Mouse (Mus musculus) thymus, adult 2 months (tissue): ENCODE results near the gene Gm266. TPM values are rescaled to one million over a fixed set of nuclear protein-coding genes. Genes with fewer than 3 reads are reported as not detected.
A peak's percentile ranks its signal among the peaks of the same experiment; 100 is the strongest.

Source experiments
- DNase-seq: peaks from one replicate; pipeline ENCODE4 v3.0.0; 2021
- H3K27ac ChIP-seq: fragments of 200-500 bp; 2 replicates; pipeline ENCODE4 v1.5.1; 2012; ENCODE audit warnings: low read length, control low read depth; ENCODE audit not compliant: control insufficient read depth, insufficient read depth
- H3K27me3 ChIP-seq: fragments of 200-500 bp; 2 replicates; pipeline ENCODE4 v1.6.1; 2012; ENCODE audit warnings: mild to moderate bottlenecking, low read length, moderate library complexity, mixed read lengths; ENCODE audit not compliant: control insufficient read depth, insufficient read depth
- H3K36me3 ChIP-seq: fragments of 200-500 bp; 2 replicates; pipeline ENCODE4 v1.6.1; 2012; ENCODE audit warnings: mild to moderate bottlenecking, low read length, moderate library complexity; ENCODE audit not compliant: control insufficient read depth, insufficient read depth
- H3K4me1 ChIP-seq: fragments of 200-500 bp; replicated peaks from 2 replicates; pipeline ENCODE4 v1.6.1; 2012; ENCODE audit warnings: low read length; ENCODE audit not compliant: control insufficient read depth, insufficient read depth
- H3K4me3 ChIP-seq: fragments of 200-500 bp; 2 replicates; pipeline ENCODE4 v1.5.1; 2012; ENCODE audit warnings: mild to moderate bottlenecking, low read length, control low read depth, moderate library complexity; ENCODE audit not compliant: control insufficient read depth, insufficient read depth
- CTCF ChIP-seq: fragments of 200-500 bp; IDR thresholded peaks from 2 replicates; pipeline ENCODE4 v1.5.1; 2012; ENCODE audit warnings: mild to moderate bottlenecking, control low read depth, low read length, moderate library complexity, borderline replicate concordance; ENCODE audit not compliant: control insufficient read depth, poor library complexity, insufficient read depth; ENCODE audit errors: extremely low read depth
- POLR2A ChIP-seq: fragments of 200-500 bp; IDR thresholded peaks from 2 replicates; pipeline ENCODE4 v1.6.1; 2012; ENCODE audit warnings: mild to moderate bottlenecking, low read length, control low read depth, moderate library complexity; ENCODE audit not compliant: control insufficient read depth, poor library complexity, insufficient read depth; ENCODE audit errors: extremely low read depth
- WGBS: fragments of 180-500 bp; shearing (Covaris S2); methylation state at CpG from one replicate; pipeline ENCODE4 v1.1.7; 2018; 5-methylcytosine and 5-hydroxymethylcytosine counted together
- polyA plus RNA-seq: library from polyadenylated mRNA; depleted of rRNA; stranded (reverse); fragments of >200 nt; gene quantifications from 2 replicates; pipeline ENCODE4 v1.2.3, GENCODE M21; 2012

Gm266 gene
- polyA plus RNA-seq, 1 experiment: 1.4 TPM

DNA sequence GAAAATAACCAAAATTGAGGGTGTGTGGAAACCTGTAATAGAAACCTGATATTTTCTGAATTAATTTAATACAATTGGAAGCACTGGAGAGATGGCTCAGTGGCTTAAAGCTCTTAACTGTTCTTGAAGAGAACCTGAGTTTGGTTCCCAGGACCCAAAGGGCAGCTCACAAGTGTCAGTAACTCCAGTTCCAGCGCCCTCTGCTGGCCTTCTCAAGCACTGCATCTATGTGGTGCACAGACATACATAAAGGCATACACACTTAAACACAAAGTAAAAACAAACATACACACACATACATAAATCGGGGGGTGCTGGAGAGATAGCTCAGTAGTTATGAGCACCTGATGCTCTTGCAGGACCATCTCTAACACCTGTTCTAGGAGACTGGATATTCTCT is 11.5 kb upstream of the Gm266 start:
- 53% methylated on average over 2 of the region's 2 CpGs for WGBS
- no peak for DNase-seq

DNA sequence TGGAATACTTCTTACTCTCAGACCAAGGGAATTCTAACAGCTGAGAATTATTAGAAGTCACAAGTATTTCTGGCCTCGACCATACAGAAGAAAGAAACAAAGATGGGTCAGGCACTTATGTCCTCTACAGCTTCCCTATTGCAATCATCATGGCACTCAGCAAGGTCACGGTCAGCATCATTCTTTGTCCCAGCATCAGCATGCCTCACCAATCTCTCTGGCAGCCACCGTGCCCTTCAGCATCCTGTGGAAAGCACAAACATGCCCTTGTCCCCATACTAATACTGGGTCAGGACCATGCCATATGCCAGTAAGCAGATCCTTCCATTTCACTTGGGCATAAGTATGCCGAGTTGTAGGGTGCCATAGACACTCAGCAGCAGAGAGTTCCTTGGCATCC is 9.3 kb upstream of the Gm266 start:
- H3K4me3 ChIP-seq: no peak overlapping the region
- H3K27ac ChIP-seq: no peak overlapping the region
- no peaks in the 10 kb centered on the region for H3K27me3 ChIP-seq
- DNase-seq: no peak
- WGBS: 81% methylated on average over 4 of the region's 4 CpGs
- H3K36me3 ChIP-seq: no peaks in the 10 kb centered on the region
- TF ChIP-seq POLR2A: no peak
- TF ChIP-seq CTCF: no peak
- H3K4me1 ChIP-seq: no peaks in the 10 kb centered on the region

More for the DNA sequence above, 11.5 kb upstream of the Gm266 start:
- H3K36me3 ChIP-seq: no peaks in the 10 kb centered on the region
- no peak for TF ChIP-seq POLR2A
- no peak overlapping the region for H3K27ac ChIP-seq
- H3K4me1 ChIP-seq: no peaks in the 10 kb centered on the region
- H3K4me3 ChIP-seq: no peak overlapping the region
- H3K27me3 ChIP-seq: no peaks in the 10 kb centered on the region

DNA sequence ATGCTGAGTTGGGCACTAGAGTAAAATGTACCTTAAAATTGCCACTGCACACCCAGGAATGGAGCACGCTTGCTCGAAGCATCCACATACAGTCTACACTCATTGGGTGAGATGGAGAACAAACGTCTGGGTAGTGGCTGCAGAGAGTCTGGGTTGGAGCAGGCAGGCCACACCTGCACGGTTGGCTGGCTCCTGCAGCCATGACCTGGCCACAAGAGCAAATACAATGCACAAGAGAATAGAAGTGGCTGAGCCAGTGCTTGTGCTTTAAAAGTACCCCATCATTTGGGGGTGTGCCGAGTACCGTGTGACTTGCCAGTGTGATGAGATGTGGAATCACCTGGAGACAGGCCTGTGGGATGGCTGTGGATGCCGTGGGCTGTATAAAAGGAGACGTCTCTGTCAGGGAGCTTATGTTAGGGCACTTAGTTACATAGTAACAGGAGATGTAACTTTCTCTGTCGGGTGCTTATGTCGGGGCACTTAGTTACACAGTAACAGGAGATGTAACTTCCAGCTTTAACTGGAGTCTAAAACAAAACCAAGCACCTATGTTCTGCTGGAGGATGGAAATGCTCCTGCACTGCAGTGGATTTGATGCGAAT is 3.7 kb upstream of the Gm266 start:
- Histone ChIP-seq H3K27ac (no peak overlapping the region), H3K4me1 (no peaks in the 10 kb centered on the region), H3K27me3 (peaks cover 21% of the 10 kb centered on the region; the same call in 1 of the 2 replicates), H3K36me3 (no peaks in the 10 kb centered on the region), H3K4me3 (no peak overlapping the region)
- DNase-seq: no peak
- WGBS: 89% methylated on average over 11 of the region's 11 CpGs
- no peak for TF ChIP-seq POLR2A
- TF ChIP-seq CTCF: no peak

DNA sequence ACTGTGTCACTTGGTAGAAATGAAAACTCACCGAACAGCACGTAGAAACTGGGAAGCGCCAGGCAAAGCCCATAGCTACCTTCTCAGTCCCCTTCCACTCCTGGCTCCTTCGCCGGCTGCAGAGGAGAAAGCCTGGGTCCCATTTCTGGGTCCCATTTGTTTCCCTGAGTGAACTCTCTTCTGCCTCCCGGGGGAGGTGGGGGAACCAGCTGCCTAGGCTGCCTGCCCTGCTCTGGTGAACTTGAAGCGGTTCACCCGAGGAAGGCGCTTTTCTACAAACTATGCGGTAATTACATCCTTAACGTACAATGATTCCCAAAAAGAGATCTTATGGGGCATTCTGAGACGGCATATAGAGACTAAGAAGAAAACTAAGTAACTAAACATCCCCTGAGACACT is 832 bp upstream of the Gm266 start:
- no peak overlapping the region for H3K27ac ChIP-seq
- H3K4me1 ChIP-seq: no peaks in the 10 kb centered on the region
- 14% methylated on average over 12 of the region's 12 CpGs for WGBS
- no peaks in the 10 kb centered on the region for H3K36me3 ChIP-seq
- H3K27me3 ChIP-seq: peaks cover 21% of the 10 kb centered on the region; the same call in 1 of the 2 replicates
- H3K4me3 ChIP-seq: no peak overlapping the region
- DNase-seq: no peak
- TF ChIP-seq CTCF (no peak), POLR2A (no peak)

DNA sequence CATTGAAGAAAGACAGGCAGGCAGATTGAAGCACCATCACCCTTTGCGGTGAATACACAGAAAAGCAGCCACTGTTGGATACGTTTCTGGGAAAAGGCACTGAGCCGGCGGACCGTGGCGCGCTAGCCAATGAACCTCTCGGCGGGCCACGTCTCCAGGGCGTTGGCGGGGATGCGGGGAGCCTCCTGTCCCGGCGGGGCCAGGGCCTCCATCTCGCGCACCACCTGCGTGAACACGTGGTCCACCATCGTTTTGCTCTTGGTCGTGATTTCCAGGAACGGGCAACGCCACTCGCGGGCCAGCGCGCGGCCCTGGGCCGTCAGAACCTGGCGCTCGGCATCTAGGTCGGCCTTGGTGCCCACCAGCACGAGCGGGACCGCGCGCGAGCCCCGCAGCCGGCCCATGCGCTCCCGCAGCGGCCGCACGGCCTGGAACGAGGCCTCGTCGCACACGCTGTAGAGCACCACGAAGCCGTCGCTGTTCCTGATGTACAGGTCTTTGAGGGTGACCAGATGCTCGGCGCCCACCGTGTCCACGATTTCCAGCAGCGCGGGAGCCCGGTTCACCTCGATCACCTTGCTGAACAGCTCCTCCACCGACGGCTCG is 474 bp downstream of the Gm266 start:
- H3K4me3 ChIP-seq: no peak overlapping the region
- TF ChIP-seq CTCF: no peak
- TF ChIP-seq POLR2A: no peak
- DNase-seq: no peak
- no peak overlapping the region for H3K27ac ChIP-seq
- 5% methylated on average over 63 of the region's 63 CpGs for WGBS
- no peaks in the 10 kb centered on the region for H3K4me1 ChIP-seq
- peaks cover 21% of the 10 kb centered on the region; the same call in 1 of the 2 replicates for H3K27me3 ChIP-seq
- no peaks in the 10 kb centered on the region for H3K36me3 ChIP-seq

DNA sequence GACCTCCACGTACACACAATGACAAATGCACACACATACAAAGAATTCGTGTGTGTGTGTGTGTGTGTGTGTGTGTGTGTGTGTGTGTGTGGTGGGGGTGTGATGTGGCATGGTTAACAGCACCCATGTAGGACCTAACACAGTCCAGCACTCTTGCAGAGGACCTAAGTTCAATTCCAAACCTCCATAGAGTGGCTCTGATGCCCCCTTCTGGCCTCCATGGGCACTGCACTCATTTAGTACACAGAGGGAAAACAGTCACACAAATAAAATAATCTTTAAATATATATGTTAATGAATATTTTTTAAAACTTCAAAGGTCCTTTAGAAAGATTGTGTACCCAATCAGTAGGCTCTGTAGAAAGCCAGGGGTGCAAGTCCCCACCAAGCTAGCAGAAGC is 5.7 kb downstream of the Gm266 start:
- peak; percentile 31 for DNase-seq
- H3K27ac ChIP-seq: no peak overlapping the region
- H3K4me3 ChIP-seq: no peak overlapping the region
- H3K36me3 ChIP-seq: no peaks in the 10 kb centered on the region
- peaks cover 3% of the 10 kb centered on the region; the same call in 1 of the 2 replicates for H3K27me3 ChIP-seq
- TF ChIP-seq POLR2A: no peak
- TF ChIP-seq CTCF: no peak; the same call in 1 of the 2 replicates
- WGBS: 86% methylated on average over 2 of the region's 2 CpGs
- peaks cover 6% of the 10 kb centered on the region for H3K4me1 ChIP-seq
